Mouse (Mus musculus) megakaryocyte, embryonic 14.5 days (primary cell): ENCODE measurements at regions not wholly inside any gene's neighbourhood (a gene's known extent, or its start where the extent isn't known, plus 50 kb on each side); places are given as distances from the start of the nearest gene placed in this dataset.

Experiments used
- FLI1 ChIP-seq: IDR thresholded peaks from 2 replicates; pipeline ENCODE4 v1.6.1; 2012; ENCODE audit warnings: low read length, inconsistent platforms, mixed read lengths
- GATA1 ChIP-seq: IDR thresholded peaks from 3 replicates; pipeline ENCODE4 v1.6.1; 2012; ENCODE audit warnings: mixed read lengths, low read length, inconsistent platforms, borderline replicate concordance

DNA sequence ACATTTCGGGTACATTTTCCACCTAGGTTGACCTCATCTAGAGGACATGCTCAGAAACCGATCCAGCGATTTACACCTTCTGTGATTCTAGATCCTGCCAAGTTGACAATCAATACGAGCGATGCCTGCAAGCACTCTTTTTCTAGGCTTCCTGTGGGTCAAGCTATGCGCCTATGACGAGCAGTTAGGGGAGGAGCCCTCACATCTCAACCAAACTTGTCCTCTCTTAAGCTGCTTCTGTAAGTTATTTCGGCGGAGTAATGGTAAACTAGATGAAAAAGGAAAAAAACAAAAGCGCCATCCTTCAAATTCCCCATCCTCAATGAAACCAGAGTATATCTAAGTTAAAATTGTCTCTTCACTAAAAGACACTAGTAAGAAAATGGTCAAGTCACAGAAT lies 858.5 kb downstream of the Zfp704 start:
- no peak for TF ChIP-seq GATA1
- TF ChIP-seq FLI1: no peak
